Mouse (Mus musculus) frontal cortex, postnatal 10 days (tissue): Measurements from ENCODE around the gene Cenpi.

Experiments
- DNase-seq, 2 experiments: peaks; one replicate each; pipeline ENCODE4 v3.0.0; 2022; ENCODE audit warnings: low spot score in 2 of 2, mixed read lengths in 1 of 2

Cenpi gene

GRCm38 (mm10) chrX:134362156-134362555, 54.3 kb downstream of the Cenpi start:
- no peak for DNase-seq

GRCm38 (mm10) chrX:134365421-134365820, 57.5 kb downstream of the Cenpi start:
- no peak for DNase-seq

DNA sequence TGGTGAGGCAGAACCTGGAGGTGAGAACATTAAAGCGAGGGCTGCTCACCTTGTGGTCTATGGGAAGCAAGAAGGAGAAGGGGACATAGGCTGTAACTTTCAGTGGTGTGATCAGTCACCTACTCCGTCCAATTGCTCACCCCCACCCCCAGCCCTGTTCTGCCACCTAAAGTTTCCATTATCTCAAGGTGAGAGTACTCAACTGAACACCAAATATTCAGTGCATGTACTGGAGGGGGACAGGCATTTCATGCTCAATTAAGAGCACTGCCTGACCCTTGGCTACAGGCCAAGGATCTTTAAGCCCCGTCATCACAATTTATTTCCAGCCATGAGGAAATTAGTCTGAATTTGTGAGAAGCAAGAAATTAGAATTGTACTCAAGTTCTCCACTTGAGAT, 58.7 kb downstream of the Cenpi start:
- DNase-seq = no peak

- DNase-seq = no peak
Observed at GRCm38 (mm10) chrX:134371279-134371678, 63.4 kb downstream of the Cenpi start.

GRCm38 (mm10) chrX:134374190-134374589, 66.3 kb downstream of the Cenpi start:
- DNase-seq = no peak

- no peak for DNase-seq
Observed at GRCm38 (mm10) chrX:134384896-134385295, 77.0 kb downstream of the Cenpi start.

DNA sequence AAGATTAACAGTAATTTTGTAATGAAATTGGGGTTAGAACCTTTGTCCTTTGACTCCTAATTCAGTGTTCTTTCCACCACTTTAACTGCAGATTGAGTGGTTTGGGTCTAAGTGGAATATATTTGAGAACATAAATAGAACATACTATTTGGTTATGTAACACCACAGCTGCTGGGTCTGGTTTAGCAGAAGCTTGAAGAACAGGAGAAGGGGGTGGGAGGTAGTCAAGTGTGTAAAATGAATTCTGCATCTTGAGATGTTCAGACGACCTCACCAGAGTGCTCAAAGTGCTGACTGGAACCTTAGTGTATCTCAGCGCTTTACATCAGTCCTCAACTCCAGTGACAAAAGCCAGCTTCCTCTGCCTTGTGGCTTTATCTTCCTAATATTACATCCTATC, 91.1 kb downstream of the Cenpi start:
- DNase-seq = no peak

- DNase-seq = peak in 1 of 2 experiments; percentile 12
Observed at GRCm38 (mm10) chrX:134403863-134404583, 96.1 kb downstream of the Cenpi start, which contains the start of gene Drp2. Gene Drp2 (plus strand): TSS chrX:134404551.

GRCm38 (mm10) chrX:134404584-134404955, 96.7 kb downstream of the Cenpi start:
- DNase-seq = no peak

- DNase-seq = no peak
Observed at GRCm38 (mm10) chrX:134409354-134409900, 101.5 kb downstream of the Cenpi start.

DNA sequence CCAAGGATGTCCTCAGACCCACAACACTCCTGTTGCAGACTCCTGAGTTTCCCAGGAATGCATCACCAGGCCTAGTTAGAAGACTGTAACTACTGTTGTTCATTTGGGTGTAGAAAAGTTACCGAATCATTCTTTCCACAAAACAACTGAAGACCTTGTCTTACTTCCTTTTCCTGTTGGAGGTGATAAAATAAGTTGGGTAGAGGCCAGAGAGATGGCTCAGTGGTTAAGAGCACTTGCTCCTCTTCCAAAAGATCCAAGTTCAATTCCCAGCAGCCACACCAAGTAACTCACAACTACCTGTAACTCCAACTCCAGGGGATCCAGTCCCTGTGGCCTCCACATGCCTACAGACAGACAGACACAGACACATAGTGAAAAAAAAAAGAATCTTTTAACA, 104.2 kb downstream of the Cenpi start:
- DNase-seq = no peak
